Mouse (Mus musculus): ENCODE results near the gene Clk2.
"Not testable (repeated sequence)": the region's sequence is repeated elsewhere in the genome, so short reads cannot be mapped to it uniquely, and the experiment has no call there.

Gene Clk2

GRCm38 (mm10) chr3:89188478-89188875 is 23.9 kb downstream of the Clk2 start:
- peak; percentile 29 for DNase-seq (ENCODE audit: low read depth, low spot score)

DNA sequence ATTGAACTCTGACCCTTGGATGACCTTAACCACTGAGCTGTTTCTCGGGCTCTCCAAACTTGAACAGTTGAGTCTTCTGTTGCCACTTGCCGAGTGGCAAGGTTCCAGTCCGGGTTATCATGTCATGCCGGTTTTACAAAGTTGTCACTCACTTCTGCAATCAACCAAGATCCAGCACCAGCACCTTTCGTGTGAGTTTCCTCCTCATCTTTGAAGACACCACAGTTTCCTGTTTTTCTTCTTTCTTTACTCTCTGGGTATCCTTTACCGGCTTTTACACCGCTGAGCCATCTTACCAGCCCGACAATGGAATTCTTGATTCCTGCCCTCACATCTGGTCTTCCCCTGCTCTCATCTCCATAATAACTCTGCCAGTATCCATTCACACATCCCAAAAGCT is 25.8 kb downstream of the Clk2 start:
- no peak for DNase-seq (ENCODE audit: low read depth, low spot score)

GRCm38 (mm10) chr3:89193351-89193750 is 28.8 kb downstream of the Clk2 start:
- DNase-seq (ENCODE audit: low read depth, low spot score), result no peak

- DNase-seq (ENCODE audit: low read depth, low spot score), result peak; percentile 33
Observed at GRCm38 (mm10) chr3:89193853-89194252, 29.3 kb downstream of the Clk2 start.

DNA sequence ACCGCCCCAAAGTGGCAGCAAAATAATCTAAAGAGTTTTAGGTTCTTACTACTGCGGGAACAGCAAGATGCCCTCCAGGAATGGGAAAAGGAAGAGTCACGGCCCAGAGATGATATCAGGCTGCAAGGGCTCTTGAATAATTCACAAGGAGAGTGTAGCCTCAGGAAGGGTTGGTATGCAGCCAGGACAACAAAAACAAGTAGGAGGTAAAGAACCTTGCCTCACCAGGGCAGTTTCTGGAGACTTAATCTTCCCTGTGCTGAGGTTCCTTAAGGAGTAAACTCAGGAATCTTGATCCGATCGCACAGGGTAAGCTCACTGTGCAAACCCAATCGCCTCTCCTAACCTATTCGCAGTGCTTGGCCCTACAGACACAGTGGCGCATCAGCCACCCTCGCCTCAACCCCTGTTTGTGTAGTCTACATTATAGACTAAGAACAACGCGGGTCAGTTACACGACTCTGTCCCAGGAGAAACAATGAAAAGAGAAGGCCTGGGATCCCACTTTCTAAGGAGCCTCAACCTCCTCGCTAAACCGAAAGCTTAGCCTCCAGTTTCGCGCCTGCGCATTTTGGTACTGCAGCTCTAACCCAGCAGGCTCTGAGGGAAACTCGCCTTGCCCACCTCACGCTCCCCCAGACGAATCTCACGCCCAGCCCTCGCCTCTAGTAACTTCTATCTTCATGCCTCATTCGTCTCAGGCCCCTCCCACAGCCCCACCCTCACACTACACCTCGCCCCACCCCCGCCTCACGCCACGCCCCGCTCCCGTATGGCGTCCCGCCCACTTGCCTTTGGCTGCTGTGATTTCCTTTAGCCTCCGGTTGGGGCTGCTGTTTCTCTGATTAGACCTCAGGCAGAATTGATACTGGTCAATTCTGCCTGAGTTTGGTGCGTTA is 31.6 kb downstream of the Clk2 start:
- DNase-seq (ENCODE audit: low read depth, low spot score), result peak; percentile 95

DNA sequence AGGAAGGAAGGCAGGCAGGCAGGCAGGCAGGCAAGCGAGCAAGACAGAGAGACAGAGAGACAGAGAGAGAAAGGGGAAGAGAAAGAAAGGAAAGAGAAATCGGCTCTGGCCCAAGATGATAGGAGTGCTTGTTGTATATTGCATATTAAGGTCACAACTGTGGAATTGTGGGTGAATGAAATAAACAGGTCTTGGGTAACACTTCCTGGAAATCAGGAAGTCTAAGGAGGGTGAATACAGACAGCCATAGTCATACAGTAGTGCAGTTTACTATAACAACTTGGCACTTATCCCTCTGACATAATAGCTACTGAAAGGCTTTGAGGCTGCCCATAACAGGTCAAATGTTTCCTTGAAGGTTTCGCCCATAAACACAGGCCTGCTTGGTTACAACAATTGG is 35.2 kb downstream of the Clk2 start:
- no peak for DNase-seq (ENCODE audit: low read depth, low spot score)

DNA sequence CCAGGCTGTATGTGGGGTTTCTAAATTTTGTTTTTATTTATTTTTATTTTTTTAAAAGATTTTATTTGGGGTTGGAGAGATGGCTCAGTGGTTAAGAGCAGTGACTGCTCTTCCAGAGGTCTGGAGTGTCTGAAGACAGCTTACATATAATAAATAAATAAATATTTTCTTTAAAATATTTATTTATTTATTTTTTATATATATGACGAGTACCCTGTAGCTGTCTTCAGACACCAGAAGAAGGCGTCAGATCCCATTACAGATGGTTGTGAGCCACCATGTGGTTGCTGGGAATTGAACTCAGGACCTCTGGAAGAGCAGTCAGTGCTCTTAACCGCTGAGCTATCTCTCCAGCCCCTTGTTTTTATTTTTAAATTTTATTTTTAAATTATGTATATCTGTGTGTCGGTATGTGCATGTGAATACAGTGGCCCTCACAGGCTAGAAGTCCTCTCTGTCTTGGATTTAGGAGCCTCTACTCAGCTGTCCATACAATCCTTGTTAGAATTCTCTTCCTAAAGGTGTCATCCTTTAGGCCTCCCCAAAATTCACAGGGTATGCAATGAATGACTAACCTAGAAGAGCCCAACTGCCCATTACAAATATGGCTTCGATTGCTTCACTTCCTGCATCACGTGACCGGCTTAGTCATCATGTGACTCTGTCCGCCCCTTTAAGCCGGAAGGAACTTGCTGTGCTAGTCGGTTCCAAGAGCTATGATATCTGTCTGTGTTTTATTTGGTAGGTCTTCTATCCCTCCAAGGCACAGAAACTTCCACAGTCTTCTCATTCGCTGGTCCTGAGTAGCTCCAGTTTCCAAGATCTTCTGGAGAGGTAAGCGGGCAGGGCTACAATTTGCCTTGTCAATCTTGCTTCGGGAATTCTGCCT is 37.9 kb downstream of the Clk2 start, which contains the start of gene Gba:
Gene Gba, plus strand, starts transcription at position 676 of the 889 bp plus-strand sequence.
- peak; percentile 97 for DNase-seq (ENCODE audit: low read depth, low spot score)

- no peak for DNase-seq (ENCODE audit: low read depth, low spot score)
Observed at GRCm38 (mm10) chr3:89203142-89203514, 38.5 kb downstream of the Clk2 start.

DNA sequence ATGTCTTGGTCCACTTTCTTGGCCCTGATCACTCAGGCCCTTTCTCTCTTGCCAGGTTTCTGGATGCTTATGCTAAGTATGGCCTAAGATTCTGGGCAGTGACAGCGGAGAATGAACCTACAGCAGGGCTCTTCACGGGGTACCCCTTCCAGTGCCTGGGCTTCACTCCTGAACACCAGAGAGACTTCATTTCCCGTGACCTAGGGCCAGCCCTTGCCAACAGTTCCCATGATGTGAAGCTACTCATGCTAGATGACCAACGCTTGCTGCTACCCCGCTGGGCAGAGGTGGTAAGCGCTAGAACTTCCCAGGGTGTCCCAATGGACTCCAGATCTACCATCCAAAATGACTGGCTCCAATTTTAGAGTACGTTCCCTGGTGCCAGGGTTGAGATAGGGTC is 41.5 kb downstream of the Clk2 start:
- no peak for DNase-seq (ENCODE audit: low read depth, low spot score)

DNA sequence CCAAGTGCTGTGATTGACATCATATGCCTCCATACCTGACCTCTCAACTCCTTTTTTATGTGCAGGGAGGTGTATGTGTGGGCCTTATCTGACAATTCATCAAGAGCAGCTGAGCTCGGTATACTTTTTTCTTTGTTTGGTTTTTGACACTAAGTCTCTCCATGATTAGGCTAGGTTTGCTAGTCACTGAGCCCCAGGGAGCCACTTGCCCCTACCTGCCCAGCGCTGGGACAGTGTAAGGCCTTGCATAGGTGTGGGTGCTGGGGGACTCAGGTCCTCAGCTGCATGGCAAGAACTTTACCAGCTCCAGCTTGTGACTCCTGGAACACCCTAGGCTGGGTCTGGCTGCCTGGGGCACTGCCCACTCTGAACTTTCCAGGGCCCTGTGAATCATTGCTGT is 42.1 kb downstream of the Clk2 start:
- DNase-seq (ENCODE audit: low read depth, low spot score), result no peak

GRCm38 (mm10) chr3:89208075-89208657 is 43.6 kb downstream of the Clk2 start:
- DNase-seq (ENCODE audit: low read depth, low spot score), result no peak

DNA sequence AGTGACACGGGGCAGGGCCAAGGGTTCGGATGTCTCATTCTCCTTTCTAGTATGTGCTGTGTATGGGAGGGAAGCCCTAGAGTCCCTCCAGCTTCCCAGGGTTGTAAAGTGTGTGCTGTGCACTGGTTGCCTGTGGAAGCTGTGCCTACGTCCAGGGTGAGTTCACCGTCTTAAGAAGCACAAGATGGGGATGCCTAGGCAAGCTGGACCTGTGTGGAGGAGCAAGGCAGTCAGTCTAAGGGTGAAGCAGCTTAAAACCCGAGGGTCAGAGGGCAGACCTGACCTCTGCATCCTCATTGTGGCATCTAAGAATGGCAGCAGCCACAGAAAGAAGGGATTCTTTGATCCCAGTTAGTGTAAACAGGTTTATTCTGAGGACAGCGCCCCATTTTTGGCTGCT is 44.1 kb downstream of the Clk2 start:
- DNase-seq (ENCODE audit: low read depth, low spot score), result no peak

GRCm38 (mm10) chr3:89209731-89210130 is 45.1 kb downstream of the Clk2 start:
- DNase-seq (ENCODE audit: low read depth, low spot score), result no peak

DNA sequence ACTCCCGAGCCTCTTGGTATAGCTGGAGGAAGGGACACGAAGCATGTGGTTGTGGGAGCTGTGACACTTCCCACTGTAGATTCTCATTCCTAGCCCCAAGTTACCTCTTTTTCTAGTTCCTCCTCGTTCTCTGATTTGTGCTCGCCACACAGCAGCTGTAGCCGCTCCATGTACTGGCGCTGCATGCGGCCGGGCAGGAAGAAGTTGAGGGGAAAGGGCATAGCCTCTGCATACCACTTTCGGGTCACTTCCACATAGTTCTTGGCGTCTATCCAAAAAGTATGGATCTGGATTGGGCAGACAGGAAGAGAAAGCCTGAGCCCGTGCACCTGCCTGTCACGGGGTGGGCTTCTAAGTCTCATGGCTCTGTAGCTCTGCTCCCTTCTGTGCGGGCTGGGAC is 45.6 kb downstream of the Clk2 start:
- no peak for DNase-seq (ENCODE audit: low read depth, low spot score)

DNA sequence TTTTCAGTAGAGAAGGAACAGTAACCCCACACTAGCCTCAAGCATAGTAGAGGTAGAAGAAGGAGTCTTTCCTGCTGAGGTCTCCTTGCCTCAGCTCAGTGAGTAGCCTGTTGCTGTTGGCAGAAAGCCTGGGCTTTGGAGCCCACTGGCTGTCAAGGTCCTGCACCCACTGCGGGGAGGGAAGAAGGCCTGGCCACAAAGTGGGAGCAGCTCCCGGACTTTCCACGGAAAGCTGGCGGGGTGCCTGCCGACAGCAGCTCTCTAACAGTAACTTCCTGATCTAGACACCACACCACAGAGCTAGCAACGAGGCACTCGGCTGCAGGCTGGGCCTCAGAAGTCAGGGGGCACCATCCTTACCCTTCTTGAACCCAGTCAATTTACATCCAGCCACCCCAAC is 46.1 kb downstream of the Clk2 start:
- DNase-seq (ENCODE audit: low read depth, low spot score), result no peak

GRCm38 (mm10) chr3:89213803-89214530 is 49.4 kb downstream of the Clk2 start:
- DNase-seq (ENCODE audit: low read depth, low spot score), result peak; percentile 96

DNA sequence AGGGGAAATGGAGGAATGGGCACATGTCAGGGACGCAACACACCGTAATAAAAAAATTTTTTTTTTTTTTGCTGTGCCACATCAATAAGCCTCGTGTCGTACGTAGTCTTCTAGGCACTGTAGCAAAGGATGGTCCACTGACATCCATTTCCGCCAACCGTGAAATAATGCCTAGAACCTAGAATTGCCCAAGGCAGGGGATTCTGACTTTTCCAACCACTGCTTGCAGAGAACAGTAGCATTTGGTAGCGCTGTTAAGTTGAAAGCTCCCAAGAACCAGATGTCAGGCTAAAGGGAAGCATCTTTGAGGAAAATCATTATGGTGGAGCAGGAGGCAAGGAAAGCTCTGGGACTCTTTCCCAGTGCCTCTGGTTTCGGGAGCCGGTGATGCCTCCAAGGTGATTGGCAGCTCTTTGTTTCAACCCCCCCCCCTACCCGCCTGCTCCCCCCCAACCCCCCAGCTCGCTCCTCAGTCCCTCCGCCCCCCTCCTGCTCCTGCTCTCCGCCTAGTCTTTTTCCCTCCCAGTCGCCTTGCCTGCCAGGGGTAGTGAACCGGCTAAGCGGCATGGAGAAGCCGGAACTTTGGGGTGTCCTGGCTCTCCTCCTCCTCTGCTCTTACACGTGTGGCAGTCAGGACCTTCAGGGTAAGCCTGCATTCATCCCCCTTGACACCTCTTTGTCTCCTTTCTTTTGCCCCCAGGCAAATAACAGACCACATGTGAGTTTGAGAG is 50.3 kb downstream of the Clk2 start, which contains the start of gene Thbs3:
Gene Thbs3, plus strand, starts transcription at position 500 of the 731 bp plus-strand sequence.
- peak; percentile 46 for DNase-seq (ENCODE audit: low read depth, low spot score)

DNA sequence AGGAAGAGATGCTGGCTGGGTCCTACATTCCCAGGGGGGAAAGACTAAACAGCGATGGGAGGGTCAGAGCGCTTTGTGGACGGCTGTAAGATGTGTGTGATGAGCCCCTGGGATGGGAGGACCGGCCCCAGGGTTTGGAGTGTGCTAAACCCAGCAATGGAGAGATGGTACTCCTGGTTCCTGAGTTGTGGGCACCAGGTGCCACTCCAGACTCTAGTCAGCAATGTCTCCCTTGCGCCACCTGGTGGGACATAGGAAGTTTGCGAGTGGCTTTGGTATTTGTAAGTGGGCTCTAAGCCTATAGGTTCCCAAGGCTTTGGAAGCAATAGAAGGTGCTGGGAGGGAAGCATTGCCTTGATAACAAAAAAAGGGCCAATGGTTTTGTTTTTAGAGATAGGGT is 51.3 kb downstream of the Clk2 start:
- DNase-seq (ENCODE audit: low read depth, low spot score), result peak; percentile 94

DNA sequence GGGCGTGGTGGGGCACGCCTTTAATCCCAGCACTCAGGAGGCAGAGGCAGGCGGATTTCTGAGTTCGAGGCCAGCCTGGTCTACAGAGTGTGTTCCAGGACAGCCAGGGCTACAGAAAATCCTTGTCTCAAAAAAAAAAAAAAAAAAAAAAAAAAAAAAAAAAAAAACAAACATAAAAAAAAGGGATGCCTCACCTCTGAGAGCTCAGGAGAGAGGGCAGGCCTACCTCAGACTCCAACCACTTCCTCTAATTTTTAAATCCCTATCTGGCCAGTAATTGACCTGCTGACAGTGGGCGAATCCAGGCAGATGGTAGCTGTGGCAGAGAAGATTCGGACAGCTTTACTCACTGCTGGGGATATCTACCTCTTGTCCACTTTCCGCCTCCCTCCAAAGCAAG is 51.8 kb downstream of the Clk2 start:
- not testable (repeated sequence) for DNase-seq (ENCODE audit: low read depth, low spot score)

DNA sequence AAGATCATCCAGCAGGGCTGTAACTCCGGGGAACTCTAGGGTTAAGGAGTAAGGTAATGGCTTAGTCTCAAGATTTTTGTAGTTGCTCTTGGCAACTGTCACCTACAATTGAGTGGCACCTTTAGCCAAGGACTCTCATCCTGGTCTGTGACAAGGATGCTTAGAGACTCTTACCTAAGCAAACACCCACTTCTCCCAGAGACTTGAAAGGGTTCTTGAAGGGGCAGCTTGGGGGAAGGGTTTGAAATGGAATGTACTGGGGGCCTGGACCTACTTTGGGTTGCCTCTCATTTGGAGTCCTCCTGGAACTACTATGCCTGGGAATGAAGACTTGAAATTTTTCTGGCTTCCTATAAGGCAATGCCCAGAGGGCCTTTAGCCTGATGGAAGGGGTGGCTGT is 53.7 kb downstream of the Clk2 start:
- DNase-seq (ENCODE audit: low read depth, low spot score), result no peak

DNA sequence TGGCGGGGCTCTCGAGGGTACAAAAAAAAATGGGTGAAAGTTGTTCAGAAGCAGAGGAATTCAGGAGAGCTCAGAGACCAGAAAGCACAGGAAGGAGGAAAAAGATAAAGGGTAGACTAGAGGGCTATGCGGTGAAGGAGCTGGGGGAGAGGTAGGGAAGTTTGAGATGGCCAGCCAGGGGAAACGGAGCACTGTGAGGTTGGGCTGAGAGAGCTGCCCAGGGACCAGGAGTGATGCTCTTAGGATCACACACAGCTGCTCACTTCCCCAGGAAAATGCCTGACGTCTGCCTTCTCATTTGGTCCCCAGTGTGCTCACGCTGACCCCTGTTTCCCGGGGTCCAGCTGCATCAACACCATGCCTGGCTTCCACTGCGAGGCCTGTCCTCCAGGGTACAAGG is 55.0 kb downstream of the Clk2 start:
- DNase-seq (ENCODE audit: low read depth, low spot score), result no peak
